Mouse (Mus musculus): ENCODE data around the gene Prss53. TPM values are rescaled to one million over a fixed set of nuclear protein-coding genes. Genes with fewer than 3 reads are reported as not detected.

Prss53 gene
- polyA plus RNA-seq, 1 experiment: 0.74 TPM

DNA sequence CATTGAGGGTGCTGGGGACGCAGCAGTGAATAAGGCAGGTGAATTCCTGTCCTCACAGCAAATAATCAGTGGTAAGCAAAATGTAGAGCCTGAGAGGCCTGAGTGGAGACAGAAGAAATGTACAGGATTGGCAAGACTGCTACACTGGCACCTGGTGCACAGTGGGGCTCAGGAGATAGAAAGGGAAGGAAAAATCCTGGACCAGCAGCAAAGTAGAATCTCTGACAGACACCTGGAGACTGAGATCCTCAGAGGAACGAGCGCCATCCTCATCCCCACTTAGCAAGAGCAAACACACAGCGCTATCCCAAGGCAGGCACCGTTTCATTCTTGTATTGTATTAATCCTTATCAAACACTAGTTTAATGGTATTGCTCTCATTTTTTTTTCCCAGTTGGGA, 53.3 kb downstream of the Prss53 start:
- H3K36me3 ChIP-seq (ENCODE audit: control insufficient read depth, insufficient read depth): no peaks in the 10 kb centered on the region
- no peaks in the 10 kb centered on the region for H3K27me3 ChIP-seq (ENCODE audit: control insufficient read depth, insufficient read depth, insufficient read length)
- no peak overlapping the region for H3K4me2 ChIP-seq (ENCODE audit: low read depth)
- no peak for TF ChIP-seq MYOD1 (IDR thresholded peaks at IDR 0.05; ENCODE audit: control insufficient read depth in 1 of 3, insufficient read length in 2 of 3, low read depth in 2 of 3)
- TF ChIP-seq POLR2AphosphoS2 (IDR thresholded peaks at IDR 0.05; ENCODE audit: insufficient read length, low read depth): no peak
- no peak for TF ChIP-seq MYOG (IDR thresholded peaks at IDR 0.05; ENCODE audit: control insufficient read depth in 1 of 3, insufficient read depth in 1 of 3, insufficient read length in 2 of 3, low read depth in 2 of 3)
- no peak for TF ChIP-seq USF1 (IDR thresholded peaks at IDR 0.05; ENCODE audit: low read depth)
- TF ChIP-seq MAX (IDR thresholded peaks at IDR 0.05; ENCODE audit: low read depth): no peak
- TF ChIP-seq TCF3 (IDR thresholded peaks at IDR 0.05; ENCODE audit: insufficient read length, low read depth): no peak
- TF ChIP-seq POLR2A (IDR thresholded peaks at IDR 0.05; ENCODE audit: insufficient read length, low read depth): no peak
- no peak overlapping the region for H3ac ChIP-seq (ENCODE audit: control insufficient read depth, insufficient read length)
- no peak overlapping the region for H3K4me3 ChIP-seq
- H3K79me2 ChIP-seq (ENCODE audit: control insufficient read depth, insufficient read depth): peaks cover under 1% of the 10 kb centered on the region

Other genes starting within 250 kb of the Prss53 start
- gene Bcl7c, start 182.0 kb downstream of the Prss53 start, polyA plus RNA-seq (2012; fragmentation: generic; extraction: Trizol): 94.7 TPM
- gene Ctf1, start 178.2 kb downstream of the Prss53 start, polyA plus RNA-seq (2012; fragmentation: generic; extraction: Trizol): 8.9 TPM
- 0.14 TPM for gene Ctf2, start 158.8 kb downstream of the Prss53 start, polyA plus RNA-seq (2012; fragmentation: generic; extraction: Trizol)
- 11.9 TPM for gene Fbxl19, start 146.4 kb downstream of the Prss53 start, polyA plus RNA-seq (2012; fragmentation: generic; extraction: Trizol)
- gene Orai3, start 121.2 kb downstream of the Prss53 start, polyA plus RNA-seq (2012; fragmentation: generic; extraction: Trizol): 16.3 TPM
- 13.7 TPM for gene Setd1a, start 114.3 kb downstream of the Prss53 start, polyA plus RNA-seq (2012; fragmentation: generic; extraction: Trizol)
- 1.4 TPM for gene Gm49388, start 105.4 kb downstream of the Prss53 start, polyA plus RNA-seq (2012; fragmentation: generic; extraction: Trizol)
- gene Hsd3b7, start 90.4 kb downstream of the Prss53 start, polyA plus RNA-seq (2012; fragmentation: generic; extraction: Trizol): 15.0 TPM
- gene Stx4a, start 66.7 kb downstream of the Prss53 start, polyA plus RNA-seq (2012; fragmentation: generic; extraction: Trizol): 73.0 TPM
- 0.20 TPM for gene Stx1b, start 66.4 kb downstream of the Prss53 start, polyA plus RNA-seq (2012; fragmentation: generic; extraction: Trizol)
- gene Zfp646, start 14.7 kb downstream of the Prss53 start, polyA plus RNA-seq (2012; fragmentation: generic; extraction: Trizol): 16.7 TPM
- 7.9 TPM for gene Zfp668, start 14.1 kb downstream of the Prss53 start, polyA plus RNA-seq (2012; fragmentation: generic; extraction: Trizol)
- gene Gm21974, start 4.5 kb upstream of the Prss53 start, polyA plus RNA-seq (2012; fragmentation: generic; extraction: Trizol): not detected
- gene Vkorc1, start 4.6 kb upstream of the Prss53 start, polyA plus RNA-seq (2012; fragmentation: generic; extraction: Trizol): 65.9 TPM
- gene Bckdk, start 13.1 kb upstream of the Prss53 start, polyA plus RNA-seq (2012; fragmentation: generic; extraction: Trizol): 53.2 TPM
- gene Kat8, start 21.5 kb upstream of the Prss53 start, polyA plus RNA-seq (2012; fragmentation: generic; extraction: Trizol): 26.4 TPM
- 0.06 TPM for gene Prss8, start 39.1 kb upstream of the Prss53 start, polyA plus RNA-seq (2012; fragmentation: generic; extraction: Trizol)
- gene Prss36, start 55.8 kb upstream of the Prss53 start, polyA plus RNA-seq (2012; fragmentation: generic; extraction: Trizol): 10.6 TPM
- 231 TPM for gene Fus, start 76.5 kb upstream of the Prss53 start, polyA plus RNA-seq (2012; fragmentation: generic; extraction: Trizol)
- 3.9 TPM for gene Pycard, start 102.9 kb upstream of the Prss53 start, polyA plus RNA-seq (2012; fragmentation: generic; extraction: Trizol)
- 468 TPM for gene Trim72, start 113.0 kb upstream of the Prss53 start, polyA plus RNA-seq (2012; fragmentation: generic; extraction: Trizol)
- 0.14 TPM for gene Itgam, start 171.7 kb upstream of the Prss53 start, polyA plus RNA-seq (2012; fragmentation: generic; extraction: Trizol)
- gene Gm49368, start 171.7 kb upstream of the Prss53 start, polyA plus RNA-seq (2012; fragmentation: generic; extraction: Trizol): not detected
- gene Itgax, start 238.6 kb upstream of the Prss53 start, polyA plus RNA-seq (2012; fragmentation: generic; extraction: Trizol): not detected